Mouse (Mus musculus) brain, embryonic 14.5 days (tissue): Measurements from ENCODE around the gene Ccdc24. TPM values are rescaled to one million over a fixed set of nuclear protein-coding genes. Genes with fewer than 3 reads are reported as not detected.

Experiments
- DNase-seq: peaks from one replicate; pipeline ENCODE4 v3.0.0-alpha.2; 2011; ENCODE audit warnings: low read depth
- CTCF ChIP-seq: fragments of 200-500 bp; IDR thresholded peaks from 2 replicates; pipeline ENCODE4 v1.5.1; 2012; ENCODE audit warnings: inconsistent platforms, mild to moderate bottlenecking, moderate library complexity, borderline replicate concordance; ENCODE audit not compliant: insufficient read depth, insufficient read length; ENCODE audit errors: extremely low read depth
- POLR2A ChIP-seq: fragments of 200-500 bp; IDR thresholded peaks from 2 replicates; pipeline ENCODE4 v1.6.1; 2012; ENCODE audit warnings: mild to moderate bottlenecking, inconsistent platforms, borderline replicate concordance; ENCODE audit not compliant: poor library complexity, insufficient read depth, insufficient read length, severe bottlenecking; ENCODE audit errors: extremely low read depth
- polyA plus RNA-seq: library from polyadenylated mRNA; depleted of rRNA; stranded (reverse); fragments of >200 nt; gene quantifications from 2 replicates; pipeline ENCODE4 v1.2.3, GENCODE M21; 2012

The Ccdc24 gene
- polyA plus RNA-seq, 1 experiment = 21.7 TPM

DNA sequence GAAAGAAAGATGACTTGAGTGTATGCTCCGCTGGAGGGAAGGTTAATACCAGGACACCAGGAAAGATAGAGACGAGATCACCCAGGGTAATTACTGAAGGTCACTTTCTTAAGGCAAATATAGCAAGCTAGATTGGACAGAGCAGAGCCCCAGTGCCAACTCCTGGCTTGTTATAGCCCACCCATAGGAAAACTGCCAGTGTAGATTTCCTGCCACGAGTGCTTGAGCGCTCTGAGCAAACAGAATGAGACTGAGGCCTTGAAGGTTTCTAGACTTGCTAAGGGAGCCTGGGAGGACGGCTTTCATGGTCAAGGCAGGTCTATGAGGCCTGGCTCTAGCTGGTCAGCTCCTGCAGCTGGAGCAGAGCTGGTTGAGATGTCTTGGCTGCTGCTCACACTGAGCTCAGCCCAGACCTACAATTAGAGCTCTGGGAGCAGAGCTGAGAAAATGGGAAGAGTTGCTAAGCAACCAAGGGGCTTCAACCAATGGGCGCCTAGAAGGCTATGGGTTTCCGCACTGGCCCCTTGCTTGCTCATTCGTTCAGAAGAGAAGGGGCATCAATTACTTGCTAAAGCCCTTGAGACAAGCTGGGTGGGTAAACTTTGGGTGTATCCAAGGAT is 36.6 kb upstream of the Ccdc24 start:
- TF ChIP-seq CTCF (no peak), POLR2A (no peak)
- DNase-seq = peak; percentile 93

DNA sequence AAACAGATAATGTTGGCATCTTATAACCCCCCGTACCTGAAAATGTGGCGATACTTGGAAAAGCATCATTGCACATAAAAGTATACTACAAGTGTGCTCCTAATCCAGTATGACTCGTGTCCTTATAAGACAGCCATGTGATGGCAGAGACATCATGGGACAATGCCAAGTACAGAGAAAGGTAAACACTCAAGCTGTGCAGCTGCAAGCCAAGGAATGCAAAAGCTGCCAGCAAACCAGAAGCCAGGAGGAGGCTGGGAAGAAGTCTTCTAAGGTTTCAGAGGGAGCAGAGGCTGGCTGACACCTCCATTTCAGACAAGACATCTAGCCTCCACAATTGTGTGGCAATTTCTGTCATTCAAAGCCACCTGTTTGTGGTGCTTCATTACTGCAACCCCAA is 33.8 kb upstream of the Ccdc24 start:
- TF ChIP-seq POLR2A (no peak), CTCF (no peak)
- DNase-seq = no peak

DNA sequence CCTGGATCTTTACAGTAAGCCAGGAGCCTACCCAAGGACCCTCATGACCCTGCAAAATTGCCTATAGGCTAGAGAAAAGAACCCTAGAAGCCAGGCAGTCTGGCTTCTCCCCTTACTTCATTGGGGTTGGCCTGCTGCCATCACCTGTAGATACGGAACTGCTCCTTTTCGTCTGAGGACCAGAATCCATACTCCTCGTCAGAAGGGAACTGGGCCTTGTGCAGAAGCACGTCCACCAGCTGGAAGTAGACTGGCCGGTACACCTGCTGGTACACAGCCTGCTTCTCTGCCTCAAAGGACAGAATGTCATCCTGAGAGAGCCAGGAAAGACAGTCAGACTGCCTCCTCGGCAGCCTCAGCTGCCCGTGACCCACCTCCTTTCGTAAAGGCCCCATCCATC is 32.4 kb upstream of the Ccdc24 start:
- TF ChIP-seq POLR2A = no peak
- no peak for TF ChIP-seq CTCF
- no peak for DNase-seq

GRCm38 (mm10) chr4:117904094-117904493 is 31.7 kb upstream of the Ccdc24 start:
- TF ChIP-seq POLR2A = no peak
- no peak for TF ChIP-seq CTCF
- no peak for DNase-seq

DNA sequence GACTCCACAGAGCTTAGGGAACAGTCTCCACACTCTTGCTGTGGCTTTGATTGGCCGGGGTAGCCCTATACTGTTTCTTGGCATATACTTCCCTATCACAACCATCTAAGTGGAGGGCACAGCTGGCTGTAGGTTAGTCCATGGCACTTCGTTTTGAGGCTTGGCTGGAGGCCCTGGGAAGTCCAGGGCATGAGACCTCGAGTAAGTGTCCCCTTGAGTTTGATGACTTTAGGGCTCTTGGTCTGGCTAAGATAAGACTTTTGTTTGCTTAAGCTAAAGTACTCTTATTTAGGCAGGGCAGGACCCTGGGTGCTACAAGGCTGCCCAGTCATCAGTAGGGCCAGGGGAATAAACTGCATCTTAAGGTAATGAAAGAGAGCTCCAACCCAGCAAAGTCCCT is 25.8 kb upstream of the Ccdc24 start:
- DNase-seq = no peak
- TF ChIP-seq POLR2A = no peak

DNA sequence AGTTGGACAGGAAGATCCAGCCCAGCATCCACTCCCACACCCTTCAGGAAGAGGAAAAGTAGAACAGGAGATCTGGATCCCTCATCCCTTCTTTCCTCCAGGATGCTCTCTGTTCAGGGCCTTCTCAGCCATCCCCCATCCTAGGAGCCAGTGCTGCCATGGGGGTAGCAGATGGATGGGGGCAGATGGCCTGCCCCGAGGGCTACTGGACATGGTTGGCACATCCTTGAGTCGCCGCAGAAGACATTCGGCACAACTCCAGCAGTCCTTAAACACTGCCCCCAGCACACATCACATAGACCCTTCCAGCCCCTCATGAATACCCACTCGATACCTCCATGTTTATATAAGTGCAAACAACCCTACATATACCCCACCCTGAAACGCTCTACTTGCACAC is 23.7 kb upstream of the Ccdc24 start:
- no peak for DNase-seq

DNA sequence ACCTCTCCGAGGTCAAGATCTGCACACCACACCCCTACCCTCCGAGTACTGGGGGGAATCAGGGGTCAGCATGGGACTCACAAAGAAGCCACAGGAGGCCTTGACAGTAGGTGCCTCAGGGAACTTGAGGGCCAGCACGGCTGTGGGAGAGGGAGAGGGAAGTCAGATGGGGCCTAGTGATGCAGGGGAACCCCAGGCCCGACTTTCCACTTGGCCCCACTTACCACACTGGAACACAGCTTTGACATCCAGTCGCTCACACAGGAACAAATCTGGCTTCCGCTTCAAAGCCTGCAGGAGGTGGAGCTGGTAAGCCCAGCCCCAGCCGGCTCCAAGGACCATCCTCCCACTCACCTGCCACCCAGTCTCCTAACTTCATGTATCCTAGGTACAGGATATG is 23.0 kb upstream of the Ccdc24 start:
- DNase-seq = no peak
- TF ChIP-seq POLR2A (no peak), CTCF (no peak)

More for the DNA sequence above, 23.7 kb upstream of the Ccdc24 start:
- TF ChIP-seq POLR2A = no peak
- no peak for TF ChIP-seq CTCF

GRCm38 (mm10) chr4:117894601-117895000 is 22.2 kb upstream of the Ccdc24 start:
- no peak for DNase-seq
- TF ChIP-seq POLR2A (no peak), CTCF (no peak)

GRCm38 (mm10) chr4:117893376-117893775 is 21.0 kb upstream of the Ccdc24 start:
- no peak for DNase-seq
- TF ChIP-seq POLR2A (no peak), CTCF (no peak)

GRCm38 (mm10) chr4:117891738-117892161 is 19.4 kb upstream of the Ccdc24 start, which contains the start of gene Dph2:
Gene Dph2 (minus strand): TSS chr4:117892032.
- TF ChIP-seq CTCF (no peak), POLR2A (no peak)
- peak; percentile 97 for DNase-seq

DNA sequence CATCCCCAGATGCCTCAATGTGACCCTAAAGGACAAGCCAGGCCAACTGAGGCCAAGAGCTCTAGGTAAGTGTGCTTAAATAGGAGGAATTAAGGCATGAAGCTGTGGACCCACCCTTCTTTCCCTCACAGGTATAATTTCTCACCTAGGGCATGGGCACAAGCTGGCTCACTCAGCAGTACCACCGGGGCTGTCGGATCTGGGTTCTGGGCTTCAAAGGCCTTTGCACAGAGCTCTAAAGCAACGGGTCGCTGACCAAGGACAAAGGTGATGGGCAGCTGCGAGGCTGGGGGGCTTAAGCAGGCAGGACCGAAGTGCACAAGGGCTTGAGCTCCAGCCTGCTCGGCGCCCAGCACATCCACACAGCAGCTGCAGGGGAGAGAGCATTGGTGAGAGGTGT is 18.4 kb upstream of the Ccdc24 start:
- TF ChIP-seq POLR2A (no peak), CTCF (no peak)
- DNase-seq = no peak

GRCm38 (mm10) chr4:117890031-117890430 is 17.7 kb upstream of the Ccdc24 start:
- DNase-seq = no peak
- TF ChIP-seq CTCF = no peak
- TF ChIP-seq POLR2A = no peak
